Mouse (Mus musculus) hindbrain, postnatal 0 days (tissue): ENCODE results near the gene Wdpcp. TPM values are rescaled to one million over a fixed set of nuclear protein-coding genes. Genes with fewer than 3 reads are reported as not detected.
"Not testable (repeated sequence)": the region's sequence is repeated elsewhere in the genome, so short reads cannot be mapped to it uniquely, and the experiment has no call there.

Source experiments
- ATAC-seq: fragments of 200-750 bp; cut with Nextera tagmentation; 2 replicates; pipeline ENCODE4 v1.8.0; 2017; ENCODE audit warnings: mild to moderate bottlenecking, moderate TSS enrichment, moderate library complexity
- DNase-seq: peaks from one replicate; pipeline ENCODE4 v3.0.0-alpha.2; 2015; ENCODE audit warnings: low spot score
- H3K27ac ChIP-seq: fragments of 300-500 bp; sonication (generic); 2 replicates; pipeline ENCODE4 v1.5.1; 2014; ENCODE audit warnings: mild to moderate bottlenecking
- H3K27me3 ChIP-seq: fragments of 300-500 bp; sonication (generic); 2 replicates; pipeline ENCODE4 v1.6.1; 2014; ENCODE audit warnings: low read length, mixed read lengths; ENCODE audit not compliant: insufficient read depth
- H3K36me3 ChIP-seq: fragments of 300-500 bp; sonication (generic); 2 replicates; pipeline ENCODE4 v1.6.1; 2014; ENCODE audit warnings: low read length, mixed read lengths; ENCODE audit not compliant: insufficient read depth
- H3K4me1 ChIP-seq: fragments of 300-500 bp; sonication (generic); 2 replicates; pipeline ENCODE4 v1.6.1; 2014; ENCODE audit warnings: antibody characterized with exemption, low read length, mixed read lengths; ENCODE audit not compliant: insufficient read depth
- H3K4me2 ChIP-seq: fragments of 300-500 bp; sonication (generic); 2 replicates; pipeline ENCODE4 v1.6.1; 2014; ENCODE audit warnings: low read depth, mild to moderate bottlenecking, low read length, moderate library complexity, mixed read lengths
- H3K4me3 ChIP-seq: fragments of 300-500 bp; sonication (generic); 2 replicates; pipeline ENCODE4 v1.5.1; 2014; ENCODE audit warnings: low read length
- H3K9ac ChIP-seq: fragments of 300-500 bp; sonication (generic); replicated peaks from 2 replicates; pipeline ENCODE4 v1.6.1; 2014; ENCODE audit warnings: mild to moderate bottlenecking, low read length, moderate library complexity, mixed read lengths
- H3K9me3 ChIP-seq: fragments of 300-500 bp; sonication (generic); 2 replicates; pipeline ENCODE4 v1.6.1; 2016; ENCODE audit warnings: low read length, mixed read lengths
- CTCF ChIP-seq: IDR thresholded peaks from 2 replicates; pipeline ENCODE4 v1.5.1; 2016; ENCODE audit warnings: antibody characterized with exemption, control low read depth, low read depth
- WGBS: fragments of 180-500 bp; shearing (Covaris S2); extraction: QIAGEN DNeasy Blood & Tissue Kit; methylation state at CpG from one replicate; pipeline ENCODE4 v1.1.7; 2014; 5-methylcytosine and 5-hydroxymethylcytosine counted together
- polyA plus RNA-seq: library from polyadenylated mRNA; unstranded; fragments of >200 nt; fragmentation: Nextera tagmentation; extraction: Ambion mirVana; gene quantifications from 2 replicates; pipeline ENCODE4 v1.2.1, GENCODE M21; 2015
- total RNA-seq: library from RNA; depleted of rRNA; stranded (reverse); fragments of >200 nt; gene quantifications from 2 replicates; pipeline ENCODE4 v1.2.3, GENCODE M21; 2014; rRNA removed

Wdpcp gene
- total RNA-seq (17.0 and 20.2 TPM in 2 replicates), polyA plus RNA-seq (8.4 and 9.9 TPM in 2 replicates)

- Histone ChIP-seq H3K9me3 (no peaks in the 10 kb centered on the region), H3K4me3 (peak within 1 kb of the TSS; percentile 68), H3K4me2 (peak within 1 kb of the TSS; percentile 62), H3K36me3 (no peaks in the 10 kb centered on the region), H3K9ac (peak within 1 kb of the TSS; percentile 73), H3K27me3 (no peaks in the 10 kb centered on the region), H3K27ac (peak within 1 kb of the TSS; percentile 95), H3K4me1 (peaks cover 12% of the 10 kb centered on the region; the same call in 1 of the 2 replicates)
- 0% methylated on average over 42 of the region's 42 CpGs for WGBS
- TF ChIP-seq CTCF: peak; percentile 53
- peak; percentile 98 for DNase-seq
- peak; percentile 99 for ATAC-seq
These were observed at the start of gene Wdpcp, which contains the start of gene Mdh1 for GRCm38 (mm10) chr11:21571700-21572381. TSS of gene Wdpcp (plus strand) at chr11:21572235. TSS of gene Mdh1 (minus strand) at chr11:21572367.

GRCm38 (mm10) chr11:21528676-21529394 is 43.2 kb upstream of the Wdpcp start:
- Histone ChIP-seq H3K4me2 (no peak overlapping the region), H3K9ac (no peak overlapping the region), H3K27me3 (no peaks in the 10 kb centered on the region), H3K36me3 (no peaks in the 10 kb centered on the region), H3K4me1 (no peaks in the 10 kb centered on the region), H3K27ac (no peak overlapping the region), H3K4me3 (no peak overlapping the region), H3K9me3 (no peaks in the 10 kb centered on the region)
- ATAC-seq (no peak), DNase-seq (no peak)
- no peak for TF ChIP-seq CTCF
- WGBS: 75% methylated on average over 2 of the region's 2 CpGs

GRCm38 (mm10) chr11:21530856-21531255 is 41.2 kb upstream of the Wdpcp start:
- H3K27me3 ChIP-seq, H3K4me2 ChIP-seq, H3K4me3 ChIP-seq, H3K9ac ChIP-seq, H3K4me1 ChIP-seq, DNase-seq, H3K36me3 ChIP-seq, ATAC-seq, H3K9me3 ChIP-seq, H3K27ac ChIP-seq: not testable (repeated sequence)
- whole genome bisulfite sequencing: 87% methylated on average over 2 of the region's 2 CpGs

GRCm38 (mm10) chr11:21540072-21540471 is 32.0 kb upstream of the Wdpcp start:
- no peak for TF ChIP-seq CTCF
- Histone ChIP-seq H3K27me3 (no peaks in the 10 kb centered on the region), H3K4me1 (no peaks in the 10 kb centered on the region), H3K4me3 (no peak overlapping the region), H3K9me3 (no peaks in the 10 kb centered on the region), H3K27ac (no peak overlapping the region), H3K4me2 (no peak overlapping the region), H3K36me3 (no peaks in the 10 kb centered on the region), H3K9ac (no peak overlapping the region)
- DNase-seq: no peak
- no peak for ATAC-seq
- 73% methylated on average over 2 of the region's 2 CpGs for WGBS

- WGBS: 96% methylated on average over 2 of the region's 2 CpGs
- Histone ChIP-seq H3K9me3 (no peaks in the 10 kb centered on the region), H3K27ac (no peak overlapping the region), H3K4me2 (no peak overlapping the region), H3K9ac (no peak overlapping the region), H3K36me3 (no peaks in the 10 kb centered on the region), H3K4me3 (no peak overlapping the region), H3K27me3 (no peaks in the 10 kb centered on the region), H3K4me1 (no peaks in the 10 kb centered on the region)
- no peak for TF ChIP-seq CTCF
- DNase-seq: no peak
- ATAC-seq: no peak
These were observed 31.4 kb upstream of the Wdpcp start for GRCm38 (mm10) chr11:21540622-21541021.

GRCm38 (mm10) chr11:21542731-21543130 is 29.3 kb upstream of the Wdpcp start:
- DNase-seq (no peak), ATAC-seq (no peak)
- Histone ChIP-seq H3K9me3 (no peaks in the 10 kb centered on the region), H3K4me1 (no peaks in the 10 kb centered on the region), H3K4me3 (no peak overlapping the region), H3K27me3 (no peaks in the 10 kb centered on the region), H3K9ac (no peak overlapping the region), H3K27ac (no peak overlapping the region), H3K4me2 (no peak overlapping the region), H3K36me3 (no peaks in the 10 kb centered on the region)
- WGBS: 77% methylated on average over 5 of the region's 5 CpGs
- TF ChIP-seq CTCF: no peak

- Histone ChIP-seq H3K4me2 (no peak overlapping the region), H3K4me1 (no peaks in the 10 kb centered on the region), H3K36me3 (no peaks in the 10 kb centered on the region), H3K27ac (no peak overlapping the region), H3K27me3 (no peaks in the 10 kb centered on the region), H3K9ac (no peak overlapping the region), H3K9me3 (no peaks in the 10 kb centered on the region), H3K4me3 (no peak overlapping the region)
- no peak for TF ChIP-seq CTCF
- no peak for ATAC-seq
- WGBS: 64% methylated on average over 2 of the region's 2 CpGs
- DNase-seq: no peak
These were observed 27.0 kb upstream of the Wdpcp start for GRCm38 (mm10) chr11:21545021-21545420.
